Mouse (Mus musculus) heart, postnatal 0 days (tissue): Measurements from ENCODE around the gene Prdx1.

Source experiments
- CTCF ChIP-seq: IDR thresholded peaks from 2 replicates; pipeline ENCODE4 v1.5.1; 2016; ENCODE audit warnings: antibody characterized with exemption, control low read depth, low read depth
- EP300 ChIP-seq: IDR thresholded peaks from 2 replicates; pipeline ENCODE4 v1.6.1; 2016; ENCODE audit warnings: antibody characterized with exemption, low read depth

DNA sequence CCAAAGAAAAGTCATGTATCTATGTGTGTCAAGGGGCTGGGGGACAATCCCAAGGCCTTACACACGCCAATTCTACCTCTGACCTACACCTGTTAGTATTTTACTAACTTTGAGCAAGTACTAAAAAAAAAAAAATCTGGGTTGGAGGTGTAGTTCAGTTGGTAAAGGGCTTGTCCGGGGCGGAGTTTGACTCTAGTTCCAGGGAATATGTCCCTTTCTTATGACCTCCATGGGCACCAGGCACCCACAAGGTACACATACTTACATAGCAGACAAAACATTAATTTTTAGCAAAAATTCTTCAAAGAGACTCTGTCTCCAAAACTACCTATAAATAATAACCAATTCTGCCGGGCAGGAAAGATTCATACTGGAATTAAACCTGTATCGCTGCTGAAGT, 35.0 kb upstream of the Prdx1 start:
- no peak for TF ChIP-seq CTCF
- no peak for TF ChIP-seq EP300
